In the genomic region with DNA sequence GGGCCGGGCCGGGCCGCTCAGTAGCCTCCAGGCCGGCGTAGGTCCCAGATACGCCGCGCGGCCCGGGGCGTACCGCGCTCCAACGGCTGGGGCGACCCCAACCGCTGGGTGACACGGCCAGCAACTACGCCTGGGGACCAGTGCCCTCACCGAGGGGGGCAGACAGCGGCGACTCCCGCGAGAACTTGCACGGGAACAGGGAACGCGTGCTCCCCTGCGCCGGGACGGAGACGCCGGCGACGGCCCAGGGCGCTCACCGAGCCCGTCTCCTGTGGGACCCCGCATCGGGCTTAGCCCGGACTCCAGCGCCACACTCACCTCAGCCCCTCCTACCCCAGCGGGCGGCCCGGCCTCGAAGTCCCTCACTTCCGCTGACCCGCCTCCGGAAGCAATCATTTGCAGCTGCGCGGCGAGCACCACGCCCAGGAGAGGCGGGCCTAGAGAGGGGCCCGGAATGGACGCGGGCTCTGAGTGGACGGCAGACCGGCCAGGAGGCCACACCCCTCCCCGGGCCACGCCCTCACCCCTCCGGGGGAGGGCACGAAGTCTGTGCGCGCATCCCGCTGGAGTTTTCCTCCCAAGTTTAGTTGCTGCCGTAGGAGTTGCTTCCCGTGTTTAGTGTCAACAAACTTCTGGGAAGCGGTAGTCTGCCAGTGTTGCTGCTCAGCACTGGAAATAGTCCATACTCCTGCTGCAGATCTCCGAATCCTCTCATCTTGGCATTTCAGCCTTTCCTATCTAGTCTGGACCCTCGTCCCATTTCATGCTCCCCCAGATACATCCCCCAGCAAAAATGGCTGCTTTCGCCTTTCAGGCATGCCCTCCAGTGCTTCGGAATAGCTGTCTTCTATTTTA, we compare ENCODE assay signal across 8 mouse cellular contexts. TPM values are rescaled to one million over a fixed set of nuclear protein-coding genes. Genes with fewer than 3 reads are reported as not detected.
DNase-seq lines count a peak whose midpoint lies in the region; ATAC-seq and TF ChIP-seq lines count a peak whose summit lies in the region.

A gene (minus strand): TSS at position 456 of the 855 bp plus-strand sequence.

- peak within 1 kb of the TSS; percentile 80 for H3K4me3 ChIP-seq in bone marrow macrophage, adult 2 months (ENCODE audit: insufficient read depth, low read length)
- H3K4me3 ChIP-seq in embryonic fibroblast, embryonic 13.5 days (ENCODE audit: insufficient read depth, low read length), result peak within 1 kb of the TSS; percentile 70
- peak within 1 kb of the TSS; percentile 98 for H3K4me3 ChIP-seq in kidney, embryonic 14.5 days (ENCODE audit: low read length)
- peak within 1 kb of the TSS; percentile 98 for H3K4me3 ChIP-seq in limb, embryonic 15.5 days

- peaks cover 24% of the 10 kb centered on the region for H3K36me3 ChIP-seq in kidney, embryonic 14.5 days (ENCODE audit: control insufficient read depth, insufficient read depth, low read length)
- H3K36me3 ChIP-seq in limb, embryonic 15.5 days, result peaks cover 37% of the 10 kb centered on the region

- peak; percentile 97 for DNase-seq in A20 (ENCODE audit: low read depth, low spot score)
- peak; percentile 99 for DNase-seq in heart, adult 9 months (ENCODE audit: low spot score in 2 of 2)
- peak; percentile 85 to 95 for DNase-seq in monocyte, adult 2 months (ENCODE audit: low read depth in 1 of 2, low spot score in 2 of 2)
- DNase-seq in spleen, postnatal 36 days (ENCODE audit: low spot score in 2 of 2), result peak; percentile 98

- H3K4me2 ChIP-seq in kidney, embryonic 14.5 days (replicated peaks; ENCODE audit: low read depth, low read length), result peak within 1 kb of the TSS; percentile 94
- H3K4me2 ChIP-seq in limb, embryonic 15.5 days, result peak within 1 kb of the TSS; percentile 90

- H3K27ac ChIP-seq in bone marrow macrophage, adult 2 months (ENCODE audit: insufficient read depth, low read depth, low read length), result peak within 1 kb of the TSS; percentile 46
- H3K27ac ChIP-seq in embryonic fibroblast, embryonic 13.5 days (ENCODE audit: insufficient read depth, low read length), result peak within 1 kb of the TSS; percentile 45
- peak within 1 kb of the TSS; percentile 90 for H3K27ac ChIP-seq in kidney, embryonic 14.5 days (ENCODE audit: low read depth, low read length)
- H3K27ac ChIP-seq in limb, embryonic 15.5 days, result peak within 1 kb of the TSS; percentile 91

- no peak for TF ChIP-seq POLR2A in bone marrow macrophage, adult 2 months (IDR thresholded peaks at IDR 0.05; ENCODE audit: borderline replicate concordance, low read depth, low read length)
- peak; percentile 74 for TF ChIP-seq POLR2A in embryonic fibroblast, embryonic 13.5 days (IDR thresholded peaks at IDR 0.05; ENCODE audit: low read depth, low read length)

- H3K9ac ChIP-seq in kidney, embryonic 14.5 days (ENCODE audit: low read depth, low read length), result peak within 1 kb of the TSS; percentile 86
- H3K9ac ChIP-seq in limb, embryonic 15.5 days, result peak within 1 kb of the TSS; percentile 88

- no peaks in the 10 kb centered on the region for H3K9me3 ChIP-seq in kidney, embryonic 14.5 days (ENCODE audit: control insufficient read depth, low read length)
- no peaks in the 10 kb centered on the region for H3K9me3 ChIP-seq in limb, embryonic 15.5 days

- no peaks in the 10 kb centered on the region for H3K27me3 ChIP-seq in kidney, embryonic 14.5 days (ENCODE audit: control insufficient read depth, insufficient read depth, low read length)
- H3K27me3 ChIP-seq in limb, embryonic 15.5 days, result no peaks in the 10 kb centered on the region

- H3K4me1 ChIP-seq in bone marrow macrophage, adult 2 months (ENCODE audit: control insufficient read depth, insufficient read depth, low read length), result peaks cover 17% of the 10 kb centered on the region
- peaks cover 4% of the 10 kb centered on the region; the same call in 1 of the 2 replicates for H3K4me1 ChIP-seq in embryonic fibroblast, embryonic 13.5 days (ENCODE audit: control insufficient read depth, insufficient read depth, low read length)
- H3K4me1 ChIP-seq in kidney, embryonic 14.5 days (ENCODE audit: control insufficient read depth, insufficient read depth, low read length), result peaks cover 10% of the 10 kb centered on the region
- H3K4me1 ChIP-seq in limb, embryonic 15.5 days, result peaks cover 30% of the 10 kb centered on the region

- WGBS in kidney, embryonic 14.5 days, result under 1% methylated on average over 64 of the region's 71 CpGs
- under 1% methylated on average over 70 of the region's 71 CpGs for WGBS in limb, embryonic 15.5 days

- no peak for TF ChIP-seq CTCF in bone marrow macrophage, adult 2 months (IDR thresholded peaks at IDR 0.05; ENCODE audit: low read depth, low read length)
- no peak for TF ChIP-seq CTCF in embryonic fibroblast, embryonic 13.5 days (IDR thresholded peaks at IDR 0.05; ENCODE audit: borderline replicate concordance, insufficient read depth, low read length)

- ATAC-seq in kidney, embryonic 14.5 days (ENCODE audit: low FRiP score, low TSS enrichment), result peak; percentile 98
- ATAC-seq in limb, embryonic 15.5 days (ENCODE audit: insufficient number of reproducible peaks, low FRiP score, low TSS enrichment, low read depth), result peak; percentile 96

RNA-seq across cellular contexts. Expression of the gene that starts here (rescaled TPM):
- 58.9 and 59.7 TPM in 2 replicates for polyA plus RNA-seq in bone marrow macrophage, adult 2 months (2012; ENCODE audit: insufficient read depth, insufficient read length, missing spikeins)
- polyA plus RNA-seq in embryonic fibroblast, embryonic 13.5 days (2011; ENCODE audit: insufficient read length, low read depth, missing spikeins), result 85.5 and 88.3 TPM in 2 replicates
- 114 and 130 TPM in 2 replicates for polyA plus RNA-seq in kidney, embryonic 14.5 days (2014; fragmentation: Nextera tagmentation; extraction: Ambion mirVana)
- 105 and 114 TPM in 2 replicates for polyA plus RNA-seq in limb, embryonic 15.5 days (2015; fragmentation: Nextera tagmentation; extraction: Ambion mirVana)

Comparison
In these comparisons a context has a peak if more than half of its experiments do, and no peak if none do; other contexts are left out.
1. Peak in every context shown above with its lines: DNase-seq, ATAC-seq, H3K4me3 ChIP-seq and H3K27ac ChIP-seq.